Mouse (Mus musculus): ENCODE data around the gene Gm21964.

GRCm38 (mm10) chr8:110145538-110145937, 44.5 kb downstream of the Gm21964 start:
- TF ChIP-seq GATA1 (IDR thresholded peaks at IDR 0.05; ENCODE audit: low read depth, low read length) = no peak
- TF ChIP-seq SMC3 (IDR thresholded peaks at IDR 0.05; ENCODE audit: low read depth, low read length) = peak; percentile 73
- no peak for TF ChIP-seq USF1 (IDR thresholded peaks at IDR 0.05; ENCODE audit: low read depth, low read length)
- no peak for TF ChIP-seq E2F4 (IDR thresholded peaks at IDR 0.05; ENCODE audit: borderline replicate concordance, low read depth, low read length)
- peak; percentile 71 to 78 (median 75) for TF ChIP-seq CTCF (IDR thresholded peaks at IDR 0.05 in 2 of 3, conservative IDR thresholded peaks at IDR 0.05 in 1 of 3; ENCODE audit: control insufficient read depth in 1 of 3, insufficient read depth in 1 of 3, low read depth in 2 of 3, low read length in 3 of 3, poor library complexity in 1 of 3, severe bottlenecking in 1 of 3)
- TF ChIP-seq NELFE (IDR thresholded peaks at IDR 0.05; ENCODE audit: low read depth, low read length) = no peak
- TF ChIP-seq ELF1 (IDR thresholded peaks at IDR 0.05; ENCODE audit: low read depth, low read length) = no peak
